Mouse (Mus musculus) urinary bladder, postnatal 4 days (tissue): ENCODE results near the gene Slc25a28.

ENCODE experiments used
- DNase-seq, 2 experiments: peaks; one replicate each; pipeline ENCODE4 v3.0.0; 2021 to 2022; ENCODE audit warnings: low spot score in 2 of 2

Slc25a28 gene

DNA sequence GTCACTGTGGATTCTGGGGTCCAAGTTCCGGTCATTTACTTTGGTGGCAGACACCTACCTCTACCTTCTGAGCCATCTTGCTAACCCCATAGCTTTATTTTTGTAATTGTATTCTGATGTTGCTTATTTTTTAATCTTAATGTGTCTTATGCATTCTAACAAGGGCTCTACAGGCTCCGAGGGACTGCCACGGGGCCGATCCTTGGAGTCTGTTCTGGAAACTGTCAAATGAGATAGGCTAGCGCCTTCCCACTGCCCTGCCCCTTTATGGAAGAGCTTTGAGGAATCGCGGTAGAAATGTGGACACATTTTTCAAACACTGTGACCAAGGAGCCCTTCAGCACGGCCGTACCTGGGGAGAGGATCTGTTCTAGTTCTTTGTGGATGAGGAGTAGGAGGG is 31.8 kb downstream of the Slc25a28 start:
- no peak for DNase-seq

DNA sequence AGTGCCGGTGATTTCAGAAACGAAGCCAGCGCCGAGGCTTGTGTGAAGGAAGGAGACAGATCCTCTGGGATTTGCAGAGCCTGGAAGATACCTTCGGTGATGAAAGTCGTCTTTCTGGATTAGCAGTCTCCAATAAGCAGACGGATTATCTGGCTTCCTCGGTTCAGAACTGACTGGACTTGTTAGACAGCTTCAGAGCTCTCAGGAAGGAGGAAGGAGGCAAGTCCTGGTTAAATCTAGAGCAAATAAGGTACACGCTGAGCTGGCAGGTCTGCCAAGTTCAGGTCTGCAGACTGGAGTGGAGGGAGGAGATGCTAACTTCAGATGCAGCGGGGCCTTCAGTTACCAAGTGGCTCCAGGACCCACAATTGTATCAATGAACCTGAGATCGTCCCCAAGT is 32.8 kb downstream of the Slc25a28 start:
- no peak for DNase-seq

DNA sequence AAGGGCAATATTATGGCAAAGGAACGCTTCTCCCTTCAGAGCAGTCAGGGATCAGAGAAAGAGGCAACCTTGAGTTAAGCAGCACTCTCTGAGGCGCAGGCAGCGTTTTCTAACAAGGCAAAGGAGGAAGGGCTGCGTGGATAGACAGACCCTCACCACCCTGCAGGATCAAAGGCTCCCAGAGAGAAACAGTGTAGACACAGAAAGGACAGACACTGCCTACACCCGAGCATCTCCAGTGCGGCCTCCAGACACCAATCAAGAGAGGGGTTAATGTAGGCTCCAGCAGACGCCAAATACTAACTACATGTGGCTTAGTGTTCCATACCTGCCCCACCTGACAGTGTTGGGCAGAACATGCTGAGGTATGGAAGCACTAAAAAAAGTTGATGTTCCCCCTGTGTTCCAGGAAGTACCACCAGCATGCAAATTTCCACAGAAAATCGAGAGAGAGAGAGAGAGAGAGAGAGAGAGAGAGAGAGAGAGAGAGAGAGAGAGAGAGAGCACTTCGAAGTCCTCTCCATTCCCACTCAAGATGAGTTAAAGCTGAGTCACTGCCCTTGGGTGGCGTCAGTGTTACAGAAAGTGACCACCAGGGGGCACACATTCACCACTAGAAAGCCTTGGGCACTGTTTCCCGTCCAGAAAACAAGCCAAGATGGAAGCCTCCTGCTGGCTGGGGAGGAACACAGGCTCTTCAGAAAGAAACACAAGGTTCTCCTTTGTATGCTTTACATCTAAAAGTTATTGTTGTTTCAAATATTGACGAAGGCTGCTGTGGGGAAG is 44.0 kb downstream of the Slc25a28 start:
- peak; percentile 73 to 82 for DNase-seq

DNA sequence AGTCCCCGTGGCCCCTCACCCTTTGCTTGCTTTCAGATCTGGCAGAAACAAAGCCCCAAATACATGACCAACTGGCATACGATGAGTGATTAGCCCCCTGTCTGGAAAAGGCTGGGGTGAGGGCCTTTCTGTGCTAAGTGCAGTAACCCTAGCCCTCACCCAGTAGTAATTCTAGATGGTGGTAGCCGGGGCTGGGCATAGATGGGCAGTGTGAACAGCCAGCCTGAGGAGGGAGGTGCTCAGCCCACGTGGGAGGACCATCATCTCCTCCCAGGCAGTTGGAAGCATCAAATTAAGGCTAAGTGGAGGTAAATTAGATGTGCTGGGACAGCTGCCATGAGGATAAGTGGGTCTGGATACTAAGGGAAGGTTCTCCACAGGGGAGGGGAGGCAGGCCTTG is 45.6 kb downstream of the Slc25a28 start:
- no peak for DNase-seq

DNA sequence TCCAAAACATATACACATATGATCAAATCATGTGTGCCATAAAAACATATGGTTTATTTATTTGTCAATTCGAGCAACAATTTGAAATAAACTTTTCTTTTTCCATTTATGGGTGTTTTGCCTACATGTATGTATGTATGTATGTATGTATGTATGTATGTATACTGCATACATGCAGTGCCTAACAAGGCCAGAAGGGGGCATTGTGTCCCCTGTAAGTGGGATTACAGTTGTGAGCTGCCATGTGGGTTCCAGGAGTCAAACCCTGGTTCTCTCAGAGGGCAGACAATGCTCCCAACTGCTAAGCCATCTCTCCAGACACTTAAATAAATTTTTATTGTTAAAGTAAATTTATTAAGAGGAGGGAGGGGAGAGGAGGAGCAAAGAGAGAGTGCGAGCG is 47.3 kb downstream of the Slc25a28 start:
- no peak for DNase-seq

DNA sequence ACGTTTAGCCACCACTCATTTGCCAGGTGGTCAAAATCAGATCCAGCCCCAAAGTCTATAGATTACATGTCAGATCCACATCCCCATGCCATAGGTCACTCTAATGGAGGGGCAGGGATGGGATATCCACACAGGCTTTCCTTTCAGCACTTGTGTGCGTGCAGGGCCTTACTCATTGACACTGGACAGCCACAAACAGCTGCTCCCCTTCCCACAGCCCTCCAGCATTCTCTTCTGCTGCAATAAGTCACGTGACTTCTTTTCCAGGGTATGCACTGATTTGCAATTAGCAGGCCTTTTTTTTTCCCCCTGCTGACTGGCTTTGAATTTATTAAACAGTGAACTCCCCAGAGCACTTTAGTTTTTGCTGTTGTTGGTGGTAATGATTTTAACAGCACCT is 48.5 kb downstream of the Slc25a28 start:
- DNase-seq, result no peak

DNA sequence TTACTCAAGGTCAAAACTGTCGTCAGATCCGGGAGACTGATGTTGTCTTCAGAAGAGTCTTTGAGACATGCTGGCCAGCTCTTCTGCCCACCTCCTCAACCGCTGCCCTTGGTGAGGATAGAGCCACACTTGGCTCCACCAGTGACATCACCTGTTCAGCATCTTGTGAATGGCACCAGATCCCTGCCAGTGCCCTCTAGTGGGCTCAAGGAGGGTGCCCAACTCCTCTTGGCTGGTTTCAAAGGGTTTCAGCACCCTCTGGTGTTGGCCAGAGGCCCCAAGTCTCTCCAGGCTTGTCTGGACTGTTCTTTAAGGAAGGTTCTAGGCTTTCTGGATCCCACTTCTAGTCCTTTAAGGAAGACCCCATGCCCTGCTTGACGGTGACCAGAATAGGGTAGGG is 50.8 kb downstream of the Slc25a28 start:
- no peak for DNase-seq

DNA sequence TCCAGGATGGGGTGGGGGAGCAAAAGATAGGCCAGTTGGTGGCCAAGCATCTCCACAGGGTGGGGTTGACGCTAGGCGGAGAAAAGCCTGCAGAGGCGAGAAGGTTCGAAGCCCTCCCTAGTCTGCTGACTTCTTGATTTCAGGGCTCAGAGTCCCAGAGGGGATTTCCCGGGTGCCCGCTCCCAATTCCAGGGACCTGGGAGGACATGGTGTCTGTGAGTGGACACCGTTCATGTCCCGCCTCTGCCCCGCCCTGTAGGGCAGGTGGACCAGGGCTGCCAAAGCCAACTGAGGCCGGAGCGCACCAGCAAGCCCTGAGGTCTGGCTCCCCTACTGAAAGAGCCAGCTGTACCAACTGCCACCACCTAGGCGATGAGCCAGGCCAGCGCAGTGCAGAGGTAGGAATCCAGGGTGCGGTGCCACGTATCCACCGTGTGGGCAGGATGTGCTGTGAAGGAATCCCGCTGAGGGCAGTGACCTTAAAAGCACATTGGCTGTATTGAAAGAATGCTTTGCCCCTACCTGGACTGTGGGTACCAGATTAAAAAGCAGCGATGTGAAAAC is 54.7 kb downstream of the Slc25a28 start:
- no peak for DNase-seq

DNA sequence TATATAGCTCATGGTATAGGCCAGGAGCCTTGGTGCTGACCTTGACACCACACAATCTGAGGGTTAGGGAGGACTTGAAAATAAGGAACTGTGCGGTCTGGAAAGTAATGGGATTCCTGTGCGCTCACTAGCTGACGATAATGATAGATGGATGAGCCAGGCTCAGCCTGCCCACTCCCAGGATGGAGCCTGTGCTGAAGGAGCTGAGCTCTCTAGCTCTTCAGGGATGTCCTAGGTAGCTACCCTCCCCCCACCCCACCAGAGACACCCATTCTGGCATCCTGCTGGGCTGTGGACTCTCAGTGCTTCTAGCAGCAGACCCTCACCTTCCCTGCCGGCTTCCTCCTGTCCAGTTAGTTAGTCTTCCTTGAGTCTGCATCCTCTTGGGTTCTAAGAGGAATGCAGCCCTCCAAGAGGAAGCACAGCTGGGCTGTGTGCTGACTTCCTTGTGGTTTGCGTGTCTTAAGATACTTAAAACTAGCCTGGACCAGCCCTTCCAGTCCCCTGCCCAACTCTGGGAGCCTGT is 56.1 kb downstream of the Slc25a28 start:
- DNase-seq, result no peak

DNA sequence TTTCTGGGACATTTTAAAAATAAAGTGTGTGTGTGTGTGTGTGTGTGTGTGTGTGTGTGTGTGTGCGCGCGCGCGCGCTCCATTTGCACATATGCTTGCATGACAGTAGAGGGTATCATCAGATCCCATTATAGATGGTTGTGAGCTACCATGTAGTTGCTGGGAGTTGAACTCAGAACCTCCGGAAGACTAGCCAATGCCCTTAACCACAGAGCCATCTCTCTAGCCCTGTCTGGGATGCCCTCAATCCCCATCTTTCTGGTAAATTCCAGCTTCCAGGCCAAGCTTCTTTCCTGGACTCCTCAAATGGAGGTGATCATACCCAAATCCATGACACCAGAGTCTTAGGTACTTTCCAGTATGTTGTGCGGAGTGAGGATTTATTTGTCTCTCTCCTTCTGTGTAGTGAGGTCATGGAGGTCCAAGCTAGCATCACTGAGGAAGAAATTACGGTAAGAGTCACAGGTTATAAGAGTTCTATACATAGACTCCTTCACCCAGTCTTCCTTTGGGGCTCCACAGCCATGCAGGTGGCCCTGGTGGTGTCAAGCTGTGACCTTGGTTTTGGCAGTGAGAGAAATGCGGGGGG is 56.8 kb downstream of the Slc25a28 start:
- no peak for DNase-seq

DNA sequence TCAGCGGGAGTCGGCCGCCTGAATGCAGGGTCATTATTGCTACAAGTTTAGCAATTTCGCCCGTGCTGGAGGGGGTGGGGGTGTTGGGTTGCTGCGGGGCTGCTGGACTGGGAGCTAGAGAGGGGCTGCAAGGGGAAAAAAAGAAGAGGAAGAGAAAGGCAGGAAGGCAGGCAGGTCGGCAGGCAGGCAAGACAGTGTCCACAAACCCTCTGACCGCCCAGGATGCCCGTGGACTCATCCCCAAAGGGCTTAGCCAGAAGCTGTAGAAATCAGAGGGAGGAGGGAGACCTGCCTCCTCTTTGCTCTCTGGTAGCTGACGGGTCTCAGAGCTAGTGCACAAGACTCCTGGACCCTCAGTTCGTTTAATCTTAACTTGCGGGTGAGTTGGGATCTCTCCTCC is 57.8 kb downstream of the Slc25a28 start:
- DNase-seq, result no peak

DNA sequence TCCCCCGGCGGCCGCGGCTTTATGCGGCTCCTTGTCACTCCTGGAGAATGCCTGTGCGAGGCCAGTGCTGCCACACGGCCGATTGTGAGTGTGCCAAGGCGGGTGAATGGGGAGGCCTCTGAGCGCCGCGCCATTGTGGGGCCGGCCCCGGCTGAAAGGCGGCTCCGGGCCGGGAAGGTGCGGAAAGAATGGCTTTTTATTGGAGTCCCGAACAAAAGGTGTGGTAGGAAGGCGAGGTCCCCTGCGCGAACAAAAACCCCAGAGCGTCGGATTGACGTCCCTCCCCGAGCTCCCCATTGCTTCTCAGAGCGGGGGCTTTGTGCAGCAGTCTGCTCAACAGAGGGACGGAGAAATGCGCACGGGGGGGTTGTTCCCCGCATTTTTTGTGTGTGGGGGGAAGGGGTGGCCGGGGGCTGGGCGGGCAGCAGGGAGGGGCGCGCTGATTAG is 58.2 kb downstream of the Slc25a28 start:
- DNase-seq, result no peak

DNA sequence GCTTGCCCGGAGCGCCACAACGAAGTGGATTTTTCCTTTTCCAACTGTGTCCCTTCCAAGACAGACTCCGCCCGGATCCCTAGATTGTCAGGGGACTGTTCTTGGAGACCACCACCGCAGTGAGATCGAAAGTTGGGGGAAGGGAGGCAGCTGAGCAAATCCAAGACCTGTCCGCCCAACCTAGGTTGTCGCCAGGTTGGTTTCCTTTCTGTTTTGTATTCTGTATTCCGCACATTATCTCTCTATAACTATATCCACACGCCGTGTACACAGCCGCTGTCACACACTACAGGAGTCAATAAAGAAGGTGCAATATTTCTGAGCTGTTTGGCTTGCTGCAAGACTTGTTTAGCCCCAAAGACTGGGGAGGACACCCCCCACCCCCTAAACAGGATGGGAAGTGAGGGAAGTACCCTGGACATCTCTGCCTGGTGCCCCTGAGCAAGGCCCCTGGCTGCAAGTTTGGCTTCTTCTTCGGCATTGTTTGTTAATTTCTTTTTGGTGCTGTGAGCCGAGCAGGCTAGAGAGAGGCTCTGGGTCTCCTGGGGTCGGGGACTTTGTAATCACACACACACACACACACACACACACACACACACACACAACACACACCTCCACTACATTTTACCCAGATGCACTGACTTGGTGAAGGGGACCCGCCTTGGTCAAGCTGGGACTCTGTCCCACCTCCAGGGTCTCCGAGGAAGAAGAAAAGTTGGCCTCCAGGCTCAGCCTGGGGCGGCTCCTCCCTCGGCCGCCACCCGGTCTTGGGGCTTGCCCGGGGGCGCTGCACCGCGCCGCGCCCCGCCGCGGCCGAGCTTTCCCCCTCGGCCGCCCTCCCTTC is 58.9 kb downstream of the Slc25a28 start:
- DNase-seq, result no peak

DNA sequence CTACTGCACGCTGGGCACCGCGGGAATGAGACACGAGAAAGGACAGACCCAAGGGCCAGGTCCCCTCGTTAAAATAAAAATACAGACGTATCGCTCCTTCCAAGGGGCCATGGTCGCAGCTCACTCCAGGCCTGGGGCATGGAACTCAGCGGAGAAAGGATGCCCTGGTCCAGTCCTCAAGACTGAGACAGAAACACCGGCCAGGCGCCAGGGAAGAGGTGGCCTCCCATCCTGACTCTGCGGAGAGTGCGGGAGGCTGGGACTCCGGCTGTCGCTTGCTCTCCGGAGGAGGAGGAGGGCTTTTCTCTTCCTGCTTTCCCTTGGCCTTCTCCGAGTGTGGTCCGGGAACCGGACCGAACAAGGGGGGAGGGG is 59.6 kb downstream of the Slc25a28 start:
- DNase-seq, result no peak

DNA sequence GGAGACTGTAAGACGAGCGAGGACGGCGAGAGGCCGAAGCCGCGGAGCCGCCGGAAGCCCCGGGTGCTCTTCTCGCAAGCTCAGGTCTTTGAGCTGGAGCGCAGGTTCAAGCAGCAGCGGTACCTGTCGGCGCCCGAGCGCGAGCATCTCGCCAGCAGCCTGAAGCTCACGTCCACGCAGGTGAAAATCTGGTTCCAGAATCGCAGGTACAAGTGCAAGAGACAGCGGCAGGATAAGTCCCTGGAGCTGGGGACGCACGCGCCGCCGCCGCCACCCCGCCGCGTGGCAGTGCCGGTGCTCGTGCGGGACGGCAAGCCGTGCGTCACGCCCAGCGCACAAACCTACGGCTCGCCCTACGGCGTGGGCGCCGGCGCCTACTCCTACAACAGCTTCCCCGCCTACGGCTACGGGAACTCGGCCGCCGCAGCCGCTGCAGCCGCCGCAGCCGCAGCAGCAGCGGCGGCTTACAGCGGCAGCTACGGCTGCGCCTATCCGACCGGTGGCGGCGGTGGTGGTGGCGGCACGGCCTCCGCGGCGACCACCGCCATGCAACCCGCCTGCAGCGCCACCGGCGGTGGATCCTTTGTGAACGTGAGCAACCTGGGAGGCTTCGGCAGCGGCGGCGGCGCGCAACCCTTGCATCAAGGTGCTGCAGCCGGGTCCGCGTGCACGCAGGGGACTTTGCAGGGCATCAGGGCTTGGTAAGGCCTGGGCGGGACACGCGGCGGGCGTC is 60.2 kb downstream of the Slc25a28 start:
- DNase-seq, result no peak
